Mouse (Mus musculus): Measurements from ENCODE around the gene Nectin2. TPM values are rescaled to one million over a fixed set of nuclear protein-coding genes. Genes with fewer than 3 reads are reported as not detected.
A peak's percentile ranks its signal among the peaks of the same experiment; 100 is the strongest.

The Nectin2 gene
- polyA plus RNA-seq, 3 experiments from 2014 or later: 0.13 to 1.0 TPM; not detected in 1

- no peak for ATAC-seq
Observed at GRCm38 (mm10) chr7:19769001-19769400, 18.7 kb upstream of the Nectin2 start.

- ATAC-seq: no peak
Observed at GRCm38 (mm10) chr7:19768251-19768650, 18.0 kb upstream of the Nectin2 start.

GRCm38 (mm10) chr7:19764581-19764980 is 14.3 kb upstream of the Nectin2 start:
- no peak for ATAC-seq

GRCm38 (mm10) chr7:19763829-19764477 is 13.7 kb upstream of the Nectin2 start:
- no peak for ATAC-seq

GRCm38 (mm10) chr7:19762283-19762682 is 12.0 kb upstream of the Nectin2 start:
- ATAC-seq: no peak

- no peak for ATAC-seq
Observed at GRCm38 (mm10) chr7:19760021-19760420, 9.7 kb upstream of the Nectin2 start.

GRCm38 (mm10) chr7:19758623-19759022 is 8.3 kb upstream of the Nectin2 start:
- no peak for ATAC-seq

GRCm38 (mm10) chr7:19755851-19756786 is 5.8 kb upstream of the Nectin2 start:
- no peak for ATAC-seq

- ATAC-seq: no peak
Observed at GRCm38 (mm10) chr7:19755008-19755407, 4.7 kb upstream of the Nectin2 start.

GRCm38 (mm10) chr7:19754065-19754464 is 3.8 kb upstream of the Nectin2 start:
- no peak for ATAC-seq

GRCm38 (mm10) chr7:19753587-19753986 is 3.3 kb upstream of the Nectin2 start:
- no peak for ATAC-seq

GRCm38 (mm10) chr7:19752652-19753051 is 2.4 kb upstream of the Nectin2 start:
- ATAC-seq: no peak

GRCm38 (mm10) chr7:19751070-19751383 is 744 bp upstream of the Nectin2 start:
- ATAC-seq: no peak

- ATAC-seq: peak; percentile 64
Observed at GRCm38 (mm10) chr7:19749389-19750216, 680 bp downstream of the Nectin2 start.

- no peak for ATAC-seq
Observed at GRCm38 (mm10) chr7:19748219-19749195, 1.8 kb downstream of the Nectin2 start.

GRCm38 (mm10) chr7:19747420-19748218 is 2.7 kb downstream of the Nectin2 start:
- no peak for ATAC-seq

GRCm38 (mm10) chr7:19746426-19747201 is 3.7 kb downstream of the Nectin2 start:
- ATAC-seq: no peak

GRCm38 (mm10) chr7:19745971-19746370 is 4.3 kb downstream of the Nectin2 start:
- no peak for ATAC-seq

- ATAC-seq: no peak
Observed at GRCm38 (mm10) chr7:19744590-19745385, 5.5 kb downstream of the Nectin2 start.

All from inflammation-experienced regulatory T-cells, adult 6 months (primary cell).